Mouse (Mus musculus) limb, embryonic 14.5 days (tissue): ENCODE data around the gene I0C0044D17Rik. TPM values are rescaled to one million over a fixed set of nuclear protein-coding genes. Genes with fewer than 3 reads are reported as not detected.
"Not testable (repeated sequence)": the region's sequence is repeated elsewhere in the genome, so short reads cannot be mapped to it uniquely, and the experiment has no call there.

Source experiments
- ATAC-seq: fragments of 200-750 bp; cut with Nextera tagmentation; 2 replicates; pipeline ENCODE4 v1.8.0; 2017; ENCODE audit warnings: low read depth, moderate number of reproducible peaks, moderate TSS enrichment; ENCODE audit not compliant: low FRiP score
- DNase-seq: peaks from one replicate; pipeline ENCODE4 v3.0.0-alpha.2; 2015; ENCODE audit warnings: low spot score
- H3K27ac ChIP-seq: fragments of 300-500 bp; sonication (generic); replicated peaks from 2 replicates; pipeline ENCODE4 v1.5.1; 2014; ENCODE audit warnings: low read depth, mild to moderate bottlenecking, low read length, moderate library complexity, mixed read lengths
- H3K27me3 ChIP-seq: fragments of 300-500 bp; sonication (generic); 2 replicates; pipeline ENCODE4 v1.6.1; 2014; ENCODE audit warnings: low read length, mixed read lengths; ENCODE audit not compliant: control insufficient read depth, insufficient read depth
- H3K36me3 ChIP-seq: fragments of 300-500 bp; sonication (generic); 2 replicates; pipeline ENCODE4 v1.6.1; 2014; ENCODE audit warnings: mild to moderate bottlenecking, low read length, moderate library complexity, mixed read lengths; ENCODE audit not compliant: control insufficient read depth, insufficient read depth
- H3K4me1 ChIP-seq: fragments of 300-500 bp; sonication (generic); 2 replicates; pipeline ENCODE4 v1.6.1; 2014; ENCODE audit warnings: antibody characterized with exemption, low read length, mixed read lengths; ENCODE audit not compliant: control insufficient read depth, insufficient read depth
- H3K4me2 ChIP-seq: fragments of 300-500 bp; sonication (generic); replicated peaks from 2 replicates; pipeline ENCODE4 v1.6.1; 2014; ENCODE audit warnings: low read depth, mild to moderate bottlenecking, low read length, moderate library complexity; ENCODE audit not compliant: severe bottlenecking
- H3K4me3 ChIP-seq: fragments of 300-500 bp; sonication (generic); replicated peaks from 2 replicates; pipeline ENCODE4 v1.5.1; 2014; ENCODE audit warnings: low read length
- H3K9ac ChIP-seq: fragments of 300-500 bp; sonication (generic); 2 replicates; pipeline ENCODE4 v1.6.1; 2014; ENCODE audit warnings: mild to moderate bottlenecking, low read depth, low read length, moderate library complexity; ENCODE audit not compliant: severe bottlenecking
- H3K9me3 ChIP-seq: fragments of 300-500 bp; sonication (generic); 2 replicates; pipeline ENCODE4 v1.6.1; 2016; ENCODE audit warnings: low read length; ENCODE audit not compliant: control insufficient read depth
- POLR2A ChIP-seq: fragments of 200-500 bp; IDR thresholded peaks from 2 replicates; pipeline ENCODE4 v1.8.0; 2012; ENCODE audit warnings: inconsistent platforms, mild to moderate bottlenecking, moderate library complexity, borderline replicate concordance; ENCODE audit not compliant: insufficient read depth, insufficient read length; ENCODE audit errors: extremely low read depth
- WGBS: fragments of 180-500 bp; shearing (Covaris S2); extraction: QIAGEN DNeasy Blood & Tissue Kit; methylation state at CpG from one replicate; pipeline ENCODE4 v1.1.7; 2014; 5-methylcytosine and 5-hydroxymethylcytosine counted together
- polyA plus RNA-seq, 2 experiments: library from polyadenylated mRNA; depleted of rRNA in 1 of 2; stranded (reverse) in 1 of 2; unstranded in 1 of 2; fragments of >200 nt; fragmentation: Nextera tagmentation in 1 of 2; extraction: Ambion mirVana in 1 of 2; gene quantifications; 2 replicates each; pipeline versions ENCODE4 v1.2.1 to v1.2.3; 2012 to 2014

Gene I0C0044D17Rik
- polyA plus RNA-seq, 2 experiments, result not detected

- WGBS, result 24% methylated on average over 3 of the region's 3 CpGs
- H3K27ac ChIP-seq, result no peak overlapping the region
Measured at GRCm38 (mm10) chr4:98846396-98846795, 22.8 kb upstream of the I0C0044D17Rik start.

GRCm38 (mm10) chr4:98845687-98846125 lies 22.1 kb upstream of the I0C0044D17Rik start:
- 30% methylated on average over 8 of the region's 8 CpGs for WGBS
- no peak overlapping the region for H3K4me2 ChIP-seq
- ATAC-seq, result peak; percentile 50; the same call in 1 of the 2 replicates
- no peak overlapping the region for H3K4me3 ChIP-seq
- no peaks in the 10 kb centered on the region for H3K9me3 ChIP-seq
- no peak overlapping the region for H3K27ac ChIP-seq
- no peak overlapping the region for H3K9ac ChIP-seq
- H3K36me3 ChIP-seq, result no peaks in the 10 kb centered on the region
- DNase-seq, result no peak
- peaks cover 15% of the 10 kb centered on the region for H3K4me1 ChIP-seq
- no peaks in the 10 kb centered on the region for H3K27me3 ChIP-seq
- no peak for TF ChIP-seq POLR2A

More at GRCm38 (mm10) chr4:98846396-98846795, 22.8 kb upstream of the I0C0044D17Rik start:
- H3K4me3 ChIP-seq, result no peak overlapping the region
- H3K4me2 ChIP-seq, result no peak overlapping the region
- ATAC-seq (no peak), DNase-seq (no peak)
- H3K9ac ChIP-seq, result no peak overlapping the region
- no peaks in the 10 kb centered on the region for H3K9me3 ChIP-seq
- H3K4me1 ChIP-seq, result peaks cover 15% of the 10 kb centered on the region
- no peak for TF ChIP-seq POLR2A
- H3K27me3 ChIP-seq, result no peaks in the 10 kb centered on the region
- H3K36me3 ChIP-seq, result no peaks in the 10 kb centered on the region

GRCm38 (mm10) chr4:98845201-98845600 lies 21.6 kb upstream of the I0C0044D17Rik start:
- ATAC-seq (no peak), DNase-seq (no peak)
- Histone ChIP-seq H3K9me3 (no peaks in the 10 kb centered on the region), H3K4me2 (no peak overlapping the region), H3K27me3 (no peaks in the 10 kb centered on the region), H3K27ac (no peak overlapping the region), H3K4me1 (peaks cover 15% of the 10 kb centered on the region), H3K4me3 (no peak overlapping the region), H3K9ac (no peak overlapping the region), H3K36me3 (no peaks in the 10 kb centered on the region)
- no peak for TF ChIP-seq POLR2A
- 89% methylated on average over 4 of the region's 4 CpGs for WGBS

- H3K36me3 ChIP-seq, result no peaks in the 10 kb centered on the region
- no peak for TF ChIP-seq POLR2A
- DNase-seq, result no peak
- H3K4me1 ChIP-seq, result peaks cover 15% of the 10 kb centered on the region
- no peaks in the 10 kb centered on the region for H3K27me3 ChIP-seq
- 79% methylated on average over 7 of the region's 7 CpGs for WGBS
- no peak overlapping the region for H3K4me3 ChIP-seq
- ATAC-seq, result no peak
- no peaks in the 10 kb centered on the region for H3K9me3 ChIP-seq
- H3K4me2 ChIP-seq, result no peak overlapping the region
- no peak overlapping the region for H3K27ac ChIP-seq
- no peak overlapping the region for H3K9ac ChIP-seq
Measured at GRCm38 (mm10) chr4:98843906-98844597, 20.4 kb upstream of the I0C0044D17Rik start.

GRCm38 (mm10) chr4:98841251-98841650 lies 17.6 kb upstream of the I0C0044D17Rik start:
- peaks cover 12% of the 10 kb centered on the region; the same call in 1 of the 2 replicates for H3K4me1 ChIP-seq
- H3K9ac ChIP-seq, H3K36me3 ChIP-seq, ATAC-seq, H3K9me3 ChIP-seq, H3K27me3 ChIP-seq, H3K4me3 ChIP-seq, H3K27ac ChIP-seq, H3K4me2 ChIP-seq, DNase-seq: not testable (repeated sequence)
- WGBS, result 97% methylated on average over 4 of the region's 6 CpGs

GRCm38 (mm10) chr4:98840526-98840925 lies 16.9 kb upstream of the I0C0044D17Rik start:
- ATAC-seq (no peak), DNase-seq (no peak)
- Histone ChIP-seq H3K9ac (no peak overlapping the region), H3K27ac (no peak overlapping the region), H3K9me3 (no peaks in the 10 kb centered on the region), H3K36me3 (no peaks in the 10 kb centered on the region), H3K4me1 (peaks cover 5% of the 10 kb centered on the region; the same call in 1 of the 2 replicates), H3K4me3 (no peak overlapping the region), H3K4me2 (no peak overlapping the region), H3K27me3 (no peaks in the 10 kb centered on the region)
- no peak for TF ChIP-seq POLR2A
- 62% methylated on average over 6 of the region's 6 CpGs for WGBS
